Comparison of ENCODE assay signal across 8 mouse cellular contexts in the genomic region with DNA sequence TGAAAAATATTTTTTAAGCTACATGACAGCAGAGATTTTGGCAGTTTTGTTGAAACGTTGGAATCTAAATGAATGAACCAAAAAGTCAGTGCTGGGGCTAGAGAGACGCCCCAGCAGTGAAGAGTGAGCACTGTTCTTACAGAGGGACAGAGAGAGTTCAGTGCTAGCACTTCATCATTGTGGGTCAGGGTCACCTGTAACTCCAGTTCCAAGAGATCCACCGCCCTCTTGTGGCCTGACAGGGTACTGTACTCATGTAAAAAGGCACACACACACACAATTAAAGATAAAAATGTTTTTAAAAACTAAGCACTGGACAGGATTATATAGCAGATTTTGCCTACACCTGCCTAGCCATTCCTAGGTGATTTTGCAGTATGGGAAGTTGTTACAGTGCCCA. TPM values are rescaled to one million over a fixed set of nuclear protein-coding genes. Genes with fewer than 3 reads are reported as not detected.
DNase-seq lines count a peak whose midpoint lies in the region; ATAC-seq and TF ChIP-seq lines count a peak whose summit lies in the region.

No protein-coding gene starts in this region.

- H3K27ac ChIP-seq in forebrain, embryonic 11.5 days (ENCODE audit: low read depth, low read length), result no peak overlapping the region
- H3K27ac ChIP-seq in forebrain, embryonic 12.5 days, result no peak overlapping the region
- H3K27ac ChIP-seq in liver, adult 2 months (replicated peaks; ENCODE audit: insufficient read depth, low read depth, low read length), result no peak overlapping the region
- H3K27ac ChIP-seq in liver, embryonic 12.5 days, result no peak overlapping the region
- no peak overlapping the region for H3K27ac ChIP-seq in midbrain, postnatal 0 days (ENCODE audit: low read depth, low read length)

- peaks cover 4% of the 10 kb centered on the region; the same call in 1 of the 2 replicates for H3K79me2 ChIP-seq in liver, adult 2 months (ENCODE audit: control insufficient read depth, insufficient read depth, low read length)

- no peak for ATAC-seq in forebrain, embryonic 11.5 days (replicated peaks; ENCODE audit: low FRiP score)
- no peak for ATAC-seq in forebrain, embryonic 12.5 days (ENCODE audit: low FRiP score)
- ATAC-seq in liver, embryonic 12.5 days, result no peak
- ATAC-seq in midbrain, postnatal 0 days (ENCODE audit: low FRiP score), result no peak

- TF ChIP-seq POLR2A in liver, adult 2 months (IDR thresholded peaks at IDR 0.05; ENCODE audit: extremely low read depth, insufficient read depth, low read length), result no peak

- peak; percentile 70 for DNase-seq in forebrain, embryonic 11.5 days (ENCODE audit: low spot score)
- DNase-seq in liver, adult 2 months (ENCODE audit: extremely low read depth, low read depth, low spot score), result peak; percentile 45
- DNase-seq in adrenal gland, postnatal 10 days, result peak; percentile 73
- peak; percentile 68 for DNase-seq in heart, postnatal 4 days
- DNase-seq in midbrain, postnatal 0 days (ENCODE audit: low spot score), result peak; percentile 41
- DNase-seq in thymus, postnatal 4 days, result peak; percentile 86

- peak; percentile 60 for TF ChIP-seq CTCF in liver, adult 2 months (IDR thresholded peaks at IDR 0.05; ENCODE audit: low read depth, low read length)
- peak; percentile 77 for TF ChIP-seq CTCF in midbrain, postnatal 0 days (IDR thresholded peaks at IDR 0.05)

- H3K27me3 ChIP-seq in forebrain, embryonic 11.5 days (ENCODE audit: control insufficient read depth, insufficient read depth, low read length), result no peaks in the 10 kb centered on the region
- H3K27me3 ChIP-seq in forebrain, embryonic 12.5 days, result no peaks in the 10 kb centered on the region
- no peaks in the 10 kb centered on the region for H3K27me3 ChIP-seq in liver, adult 2 months (ENCODE audit: control insufficient read depth, insufficient read depth, low read length)
- no peaks in the 10 kb centered on the region for H3K27me3 ChIP-seq in liver, embryonic 12.5 days (replicated peaks)
- H3K27me3 ChIP-seq in midbrain, postnatal 0 days (ENCODE audit: insufficient read depth, low read length), result no peaks in the 10 kb centered on the region

- H3K36me3 ChIP-seq in forebrain, embryonic 11.5 days (ENCODE audit: control insufficient read depth, insufficient read depth, low read length), result no peaks in the 10 kb centered on the region
- peaks cover 34% of the 10 kb centered on the region for H3K36me3 ChIP-seq in forebrain, embryonic 12.5 days (replicated peaks)
- H3K36me3 ChIP-seq in liver, adult 2 months (ENCODE audit: control insufficient read depth, insufficient read depth, low read length), result peaks cover 24% of the 10 kb centered on the region
- peaks cover 28% of the 10 kb centered on the region for H3K36me3 ChIP-seq in liver, embryonic 12.5 days
- peaks cover 13% of the 10 kb centered on the region; the same call in 1 of the 2 replicates for H3K36me3 ChIP-seq in midbrain, postnatal 0 days (ENCODE audit: insufficient read depth, low read length)

- no peak overlapping the region for H3K9ac ChIP-seq in forebrain, embryonic 11.5 days (ENCODE audit: low read length)
- no peak overlapping the region for H3K9ac ChIP-seq in forebrain, embryonic 12.5 days
- no peak overlapping the region for H3K9ac ChIP-seq in liver, adult 2 months (ENCODE audit: low read depth, low read length)
- H3K9ac ChIP-seq in liver, embryonic 12.5 days, result no peak overlapping the region
- no peak overlapping the region for H3K9ac ChIP-seq in midbrain, postnatal 0 days (replicated peaks; ENCODE audit: low read length, poor library complexity, severe bottlenecking)

- no peak overlapping the region for H3K4me2 ChIP-seq in forebrain, embryonic 11.5 days (ENCODE audit: low read depth, low read length, severe bottlenecking)
- no peak overlapping the region for H3K4me2 ChIP-seq in forebrain, embryonic 12.5 days
- no peak overlapping the region for H3K4me2 ChIP-seq in liver, embryonic 12.5 days
- H3K4me2 ChIP-seq in midbrain, postnatal 0 days (ENCODE audit: low read depth, low read length, poor library complexity, severe bottlenecking), result no peak overlapping the region

- 39% methylated on average over 3 of the region's 3 CpGs for WGBS in forebrain, embryonic 11.5 days
- 43% methylated on average over 3 of the region's 3 CpGs for WGBS in forebrain, embryonic 12.5 days
- 48% methylated on average over 3 of the region's 3 CpGs for WGBS in liver, adult 2 months
- 40% methylated on average over 3 of the region's 3 CpGs for WGBS in liver, embryonic 12.5 days (ENCODE audit: insufficient replicate concordance)
- 40% methylated on average over 3 of the region's 3 CpGs for WGBS in midbrain, postnatal 0 days

- H3K4me1 ChIP-seq in forebrain, embryonic 11.5 days (replicated peaks; ENCODE audit: control insufficient read depth, insufficient read depth, low read length), result no peaks in the 10 kb centered on the region
- H3K4me1 ChIP-seq in forebrain, embryonic 12.5 days, result no peaks in the 10 kb centered on the region
- H3K4me1 ChIP-seq in liver, adult 2 months (ENCODE audit: control insufficient read depth, insufficient read depth, low read length), result no peaks in the 10 kb centered on the region
- no peaks in the 10 kb centered on the region for H3K4me1 ChIP-seq in liver, embryonic 12.5 days
- no peaks in the 10 kb centered on the region for H3K4me1 ChIP-seq in midbrain, postnatal 0 days (ENCODE audit: insufficient read depth, low read length)

- no peaks in the 10 kb centered on the region for H3K9me3 ChIP-seq in forebrain, embryonic 11.5 days (ENCODE audit: control insufficient read depth, low read length)
- no peaks in the 10 kb centered on the region for H3K9me3 ChIP-seq in forebrain, embryonic 12.5 days
- H3K9me3 ChIP-seq in liver, embryonic 12.5 days (replicated peaks), result no peaks in the 10 kb centered on the region
- H3K9me3 ChIP-seq in midbrain, postnatal 0 days (ENCODE audit: low read length), result no peaks in the 10 kb centered on the region

- no peak overlapping the region for H3K4me3 ChIP-seq in forebrain, embryonic 11.5 days (ENCODE audit: low read depth, low read length)
- H3K4me3 ChIP-seq in forebrain, embryonic 12.5 days (replicated peaks), result no peak overlapping the region
- no peak overlapping the region for H3K4me3 ChIP-seq in liver, adult 2 months (ENCODE audit: insufficient read depth, low read depth, low read length)
- no peak overlapping the region for H3K4me3 ChIP-seq in liver, embryonic 12.5 days
- no peak overlapping the region for H3K4me3 ChIP-seq in midbrain, postnatal 0 days (ENCODE audit: low read depth, low read length)

RNA-seq across cellular contexts. Expression of gene Dcaf5, which starts 29.8 kb away (rescaled TPM):
- polyA plus RNA-seq in forebrain, embryonic 11.5 days (2014; fragmentation: Nextera tagmentation; extraction: Ambion mirVana), result 12.5 and 14.6 TPM in 2 replicates
- polyA plus RNA-seq in forebrain, embryonic 12.5 days (2016; fragmentation: Nextera tagmentation; extraction: Ambion mirVana), result 21.9 and 25.2 TPM in 2 replicates
- total RNA-seq in liver, adult 2 months (2014; rRNA removed), result 7.7 and 8.1 TPM in 2 replicates
- polyA plus RNA-seq in liver, adult 2 months (2012; rRNA removed), result 17.8 and 19.1 TPM in 2 replicates
- 5.1 and 5.6 TPM in 2 replicates for polyA plus RNA-seq in liver, embryonic 12.5 days (2016; fragmentation: Nextera tagmentation; extraction: Ambion mirVana)
- 10 to 100 TPM; 30.9 to 35.0 TPM for total RNA-seq in adrenal gland, postnatal 10 days (2021)
- total RNA-seq in heart, postnatal 4 days (2021), result 10 to 100 TPM; 36.3 to 37.3 TPM
- total RNA-seq in midbrain, postnatal 0 days (2014; rRNA removed), result 71.6 and 97.6 TPM in 2 replicates
- polyA plus RNA-seq in midbrain, postnatal 0 days (2015; fragmentation: Nextera tagmentation; extraction: Ambion mirVana), result 17.6 and 19.4 TPM in 2 replicates

RNA-seq across cellular contexts. Expression of gene Exd2, which starts 56.2 kb away (rescaled TPM):
- 49.5 and 51.7 TPM in 2 replicates for polyA plus RNA-seq in forebrain, embryonic 11.5 days (2014; fragmentation: Nextera tagmentation; extraction: Ambion mirVana)
- polyA plus RNA-seq in forebrain, embryonic 12.5 days (2016; fragmentation: Nextera tagmentation; extraction: Ambion mirVana), result 52.7 and 54.1 TPM in 2 replicates
- 8.0 and 9.8 TPM in 2 replicates for total RNA-seq in liver, adult 2 months (2014; rRNA removed)
- 4.6 and 4.9 TPM in 2 replicates for polyA plus RNA-seq in liver, adult 2 months (2012; rRNA removed)
- polyA plus RNA-seq in liver, embryonic 12.5 days (2016; fragmentation: Nextera tagmentation; extraction: Ambion mirVana), result 10.6 and 10.9 TPM in 2 replicates
- 10 to 100 TPM; 17.0 to 17.5 TPM for total RNA-seq in adrenal gland, postnatal 10 days (2021)
- total RNA-seq in heart, postnatal 4 days (2021), result 10 to 100 TPM; 10.0 to 10.9 TPM
- total RNA-seq in midbrain, postnatal 0 days (2014; rRNA removed), result 40.0 and 43.1 TPM in 2 replicates
- 31.5 and 32.7 TPM in 2 replicates for polyA plus RNA-seq in midbrain, postnatal 0 days (2015; fragmentation: Nextera tagmentation; extraction: Ambion mirVana)
